Mouse (Mus musculus): ENCODE data around the gene Efcab14.

DNA sequence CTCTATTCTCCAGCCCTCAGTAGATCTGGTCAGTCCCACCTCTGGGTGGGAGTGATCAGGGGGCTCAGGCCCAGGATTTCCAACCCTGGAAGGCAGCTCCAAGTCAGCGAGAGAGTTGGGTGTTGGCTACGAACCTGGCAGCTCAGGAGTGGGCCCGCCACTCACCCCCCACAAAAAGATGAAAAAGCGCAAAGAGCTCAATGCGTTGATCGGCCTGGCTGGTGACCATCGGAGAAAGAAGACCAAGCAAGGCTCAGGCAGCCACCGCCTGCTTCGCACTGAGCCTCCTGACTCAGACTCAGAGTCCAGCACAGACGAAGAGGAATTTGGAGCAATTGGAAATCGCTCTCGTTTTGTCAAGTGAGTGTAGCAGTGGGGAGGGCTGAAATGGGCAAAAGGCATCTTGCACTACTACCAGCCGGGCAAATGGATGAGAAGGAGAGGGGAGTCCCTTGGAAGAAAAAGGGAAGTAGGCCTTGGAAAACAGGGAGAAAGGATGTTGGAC lies 989 bp downstream of the Efcab14 start:
- TF ChIP-seq POLR2A (IDR thresholded peaks at IDR 0.05; ENCODE audit: extremely low read depth, insufficient read depth, low read length) (no peak), CTCF (IDR thresholded peaks at IDR 0.05; ENCODE audit: extremely low read depth, insufficient read depth, low read length) (no peak)

All from cortical plate, adult 2 months (tissue).